Mouse (Mus musculus) olfactory bulb, adult 2 months (tissue): ENCODE data around the gene Kctd7.

ENCODE experiments used
- CTCF ChIP-seq: fragments of 200-500 bp; IDR thresholded peaks from 2 replicates; pipeline ENCODE4 v1.5.1; 2012; ENCODE audit warnings: low read depth, mild to moderate bottlenecking, low read length, moderate library complexity; ENCODE audit not compliant: insufficient read depth
- POLR2A ChIP-seq: fragments of 200-500 bp; IDR thresholded peaks from 2 replicates; pipeline ENCODE4 v1.6.1; 2012; ENCODE audit warnings: mild to moderate bottlenecking, low read depth, low read length, moderate library complexity; ENCODE audit not compliant: insufficient read depth

GRCm38 (mm10) chr5:130197454-130197853, 52.8 kb downstream of the Kctd7 start:
- TF ChIP-seq CTCF (no peak), POLR2A (no peak)
